ENCODE assay signal across 19 mouse cellular contexts in the genomic region with DNA sequence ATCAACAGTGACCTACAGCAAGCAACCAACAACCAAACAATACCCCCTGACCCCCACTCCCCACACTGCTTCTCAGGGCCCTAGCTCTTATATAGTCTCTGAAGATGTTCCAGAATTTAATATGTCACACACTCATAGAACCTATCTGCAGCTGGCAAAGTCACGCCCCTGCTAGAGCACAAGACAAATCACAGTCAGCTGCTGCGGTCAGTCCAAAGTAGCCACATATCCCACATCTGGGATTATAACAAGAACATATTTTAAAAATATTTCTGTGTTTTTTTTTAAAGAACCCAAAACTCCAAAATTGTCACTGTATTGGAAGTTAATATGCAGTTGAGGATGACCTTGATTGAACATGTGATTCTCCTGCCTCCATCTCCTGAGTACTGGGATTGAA. TPM values are rescaled to one million over a fixed set of nuclear protein-coding genes. Genes with fewer than 3 reads are reported as not detected.
DNase-seq lines count a peak whose midpoint lies in the region; ATAC-seq and TF ChIP-seq lines count a peak whose summit lies in the region.
"Had no signal": no experiment of that assay in that cellular context is flagged by ENCODE, and none has a peak within 500 bp of the region (broad histone marks: within the 10 kb centered on the region; RNA-seq: fewer than 3 reads in every experiment).

No protein-coding gene starts in this region.

- WGBS in heart, embryonic 11.5 days (ENCODE audit: insufficient replicate concordance): 97% methylated on average over 2 of the region's 2 CpGs
- 92% methylated on average over 2 of the region's 2 CpGs for WGBS in intestine, embryonic 15.5 days
- WGBS in intestine, embryonic 16.5 days: 96% methylated on average over 2 of the region's 2 CpGs
- 92% methylated on average over 2 of the region's 2 CpGs for WGBS in embryonic facial prominence, embryonic 12.5 days
- 91% methylated on average over 2 of the region's 2 CpGs for WGBS in hindbrain, embryonic 14.5 days

- no peak overlapping the region for H3K9ac ChIP-seq in heart, embryonic 11.5 days (ENCODE audit: low read depth, low read length)
- no peak overlapping the region for H3K9ac ChIP-seq in intestine, embryonic 15.5 days
- H3K9ac ChIP-seq in intestine, embryonic 16.5 days (ENCODE audit: low read depth, low read length): no peak overlapping the region
- H3K9ac ChIP-seq in embryonic facial prominence, embryonic 12.5 days: no peak overlapping the region
- no peak overlapping the region for H3K9ac ChIP-seq in hindbrain, embryonic 14.5 days
- H3K9ac ChIP-seq: forebrain, embryonic 12.5 days; midbrain, embryonic 15.5 days had no signal

- peak overlapping the region; percentile 84 for H3K27ac ChIP-seq in heart, embryonic 11.5 days (ENCODE audit: low read depth, low read length)
- H3K27ac ChIP-seq in intestine, embryonic 15.5 days: 0 out of 2 replicates have a peak overlapping the region, but pooled peaks have one; percentile 55
- no peak overlapping the region for H3K27ac ChIP-seq in intestine, embryonic 16.5 days (ENCODE audit: low read length)
- H3K27ac ChIP-seq in embryonic facial prominence, embryonic 12.5 days: peak overlapping the region; percentile 55
- no peak overlapping the region for H3K27ac ChIP-seq in hindbrain, embryonic 14.5 days
- H3K27ac ChIP-seq: forebrain, embryonic 12.5 days; midbrain, embryonic 15.5 days had no signal

- no peak for DNase-seq in heart, adult 11 months
- DNase-seq in hindbrain, embryonic 14.5 days (ENCODE audit: low spot score): no peak
- DNase-seq in right cerebral cortex, adult 18-20 months: no peak
- DNase-seq: adrenal gland, postnatal 10 days; B cell, adult 2 months; cerebellum, adult 9-10 months; gastrocnemius, adult 2 months; kidney, adult 2 months; kidney, postnatal 25 days; lung, adult 18-20 months; lung, postnatal 36 days; thymus, postnatal 25 days had no signal

- no peak overlapping the region for H3ac ChIP-seq in myocyte (ENCODE audit: control insufficient read depth, insufficient read length)

- no peak for ATAC-seq in heart, embryonic 11.5 days (replicated peaks; ENCODE audit: insufficient number of reproducible peaks, low FRiP score, low TSS enrichment)
- ATAC-seq in intestine, embryonic 15.5 days: no peak
- no peak for ATAC-seq in intestine, embryonic 16.5 days
- ATAC-seq in embryonic facial prominence, embryonic 12.5 days (ENCODE audit: insufficient number of reproducible peaks, insufficient read depth, low FRiP score, low TSS enrichment): no peak
- ATAC-seq in hindbrain, embryonic 14.5 days (ENCODE audit: low FRiP score): no peak
- ATAC-seq: midbrain, embryonic 15.5 days had no signal

- peaks cover 9% of the 10 kb centered on the region for H3K36me3 ChIP-seq in heart, embryonic 11.5 days (ENCODE audit: control insufficient read depth, insufficient read depth, low read length)
- peaks cover 8% of the 10 kb centered on the region; the same call in 1 of the 2 replicates for H3K36me3 ChIP-seq in intestine, embryonic 15.5 days
- H3K36me3 ChIP-seq in intestine, embryonic 16.5 days (ENCODE audit: control insufficient read depth, insufficient read depth, low read length): no peaks in the 10 kb centered on the region
- peaks cover 37% of the 10 kb centered on the region for H3K36me3 ChIP-seq in embryonic facial prominence, embryonic 12.5 days
- no peaks in the 10 kb centered on the region for H3K36me3 ChIP-seq in myocyte (ENCODE audit: control insufficient read depth, insufficient read depth)
- peaks cover 42% of the 10 kb centered on the region for H3K36me3 ChIP-seq in hindbrain, embryonic 14.5 days (replicated peaks; ENCODE audit: control insufficient read depth, insufficient read depth)

- TF ChIP-seq POLR2A in myocyte (IDR thresholded peaks at IDR 0.05; ENCODE audit: insufficient read length, low read depth): no peak

- H3K9me3 ChIP-seq in heart, embryonic 11.5 days (replicated peaks; ENCODE audit: control insufficient read depth, low read length): no peaks in the 10 kb centered on the region
- H3K9me3 ChIP-seq in intestine, embryonic 15.5 days: no peaks in the 10 kb centered on the region
- H3K9me3 ChIP-seq in intestine, embryonic 16.5 days (ENCODE audit: control insufficient read depth, low read length): no peaks in the 10 kb centered on the region
- no peaks in the 10 kb centered on the region for H3K9me3 ChIP-seq in embryonic facial prominence, embryonic 12.5 days
- H3K9me3 ChIP-seq in hindbrain, embryonic 14.5 days (ENCODE audit: control insufficient read depth, low read length): no peaks in the 10 kb centered on the region
- H3K9me3 ChIP-seq: forebrain, embryonic 12.5 days; midbrain, embryonic 15.5 days had no signal

- peaks cover 11% of the 10 kb centered on the region for H3K4me1 ChIP-seq in heart, embryonic 11.5 days (ENCODE audit: control insufficient read depth, insufficient read depth, low read length)
- 0 out of 2 replicates have a peak, but pooled peaks cover 3% of the 10 kb centered on the region for H3K4me1 ChIP-seq in intestine, embryonic 15.5 days (replicated peaks)
- H3K4me1 ChIP-seq in intestine, embryonic 16.5 days (ENCODE audit: control insufficient read depth, insufficient read depth, low read length): peaks cover 5% of the 10 kb centered on the region
- H3K4me1 ChIP-seq in embryonic facial prominence, embryonic 12.5 days: peaks cover 26% of the 10 kb centered on the region
- no peaks in the 10 kb centered on the region for H3K4me1 ChIP-seq in hindbrain, embryonic 14.5 days (replicated peaks; ENCODE audit: control insufficient read depth, insufficient read depth, low read length)
- H3K4me1 ChIP-seq: forebrain, embryonic 12.5 days; midbrain, embryonic 15.5 days had no signal

- H3K4me2 ChIP-seq in heart, embryonic 11.5 days: no peak overlapping the region
- no peak overlapping the region for H3K4me2 ChIP-seq in intestine, embryonic 15.5 days (replicated peaks)
- no peak overlapping the region for H3K4me2 ChIP-seq in intestine, embryonic 16.5 days (ENCODE audit: low read depth, low read length)
- H3K4me2 ChIP-seq in embryonic facial prominence, embryonic 12.5 days (replicated peaks): no peak overlapping the region
- peak overlapping the region; percentile 66 for H3K4me2 ChIP-seq in myocyte (ENCODE audit: low read depth)
- no peak overlapping the region for H3K4me2 ChIP-seq in hindbrain, embryonic 14.5 days (replicated peaks)
- H3K4me2 ChIP-seq: forebrain, embryonic 12.5 days; midbrain, embryonic 15.5 days had no signal

- no peaks in the 10 kb centered on the region for H3K79me2 ChIP-seq in myocyte (ENCODE audit: control insufficient read depth, insufficient read depth)

- no peak overlapping the region for H3K4me3 ChIP-seq in heart, embryonic 11.5 days (ENCODE audit: low read depth, low read length)
- no peak overlapping the region for H3K4me3 ChIP-seq in intestine, embryonic 15.5 days (replicated peaks)
- H3K4me3 ChIP-seq in intestine, embryonic 16.5 days (ENCODE audit: low read length): no peak overlapping the region
- H3K4me3 ChIP-seq in embryonic facial prominence, embryonic 12.5 days: no peak overlapping the region
- H3K4me3 ChIP-seq in myocyte: no peak overlapping the region
- no peak overlapping the region for H3K4me3 ChIP-seq in hindbrain, embryonic 14.5 days (replicated peaks; ENCODE audit: low read length)
- H3K4me3 ChIP-seq: forebrain, embryonic 12.5 days; gastrocnemius, adult 2 months; midbrain, embryonic 15.5 days had no signal

- H3K27me3 ChIP-seq in heart, embryonic 11.5 days (ENCODE audit: control insufficient read depth, insufficient read depth, low read length): no peaks in the 10 kb centered on the region
- H3K27me3 ChIP-seq in intestine, embryonic 15.5 days (replicated peaks): no peaks in the 10 kb centered on the region
- H3K27me3 ChIP-seq in intestine, embryonic 16.5 days (replicated peaks; ENCODE audit: control insufficient read depth, insufficient read depth, low read length): no peaks in the 10 kb centered on the region
- H3K27me3 ChIP-seq in embryonic facial prominence, embryonic 12.5 days: no peaks in the 10 kb centered on the region
- H3K27me3 ChIP-seq in myocyte (ENCODE audit: control insufficient read depth, insufficient read depth, insufficient read length): no peaks in the 10 kb centered on the region
- H3K27me3 ChIP-seq in hindbrain, embryonic 14.5 days (ENCODE audit: control insufficient read depth, insufficient read depth, low read length): no peaks in the 10 kb centered on the region
- H3K27me3 ChIP-seq: forebrain, embryonic 12.5 days; midbrain, embryonic 15.5 days had no signal

TF ChIP-seq in myocyte, 11 proteins besides CTCF, POLR2A, EP300 and RAD21:
- TF ChIP-seq POLR2AphosphoS2 (IDR thresholded peaks at IDR 0.05; ENCODE audit: insufficient read length, low read depth): no peak
- peak; percentile 51 to 79 (median 66) for TF ChIP-seq MYOD1 (IDR thresholded peaks at IDR 0.05; ENCODE audit: control insufficient read depth in 1 of 3, insufficient read length in 2 of 3, low read depth in 2 of 3)

RNA-seq across cellular contexts. Expression of gene H2afy2, which starts 25.0 kb away (rescaled TPM):
- polyA plus RNA-seq in heart, embryonic 11.5 days (2014; fragmentation: Nextera tagmentation; extraction: Ambion mirVana): 57.9 and 62.0 TPM in 2 replicates
- 90.4 and 108 TPM in 2 replicates for polyA plus RNA-seq in intestine, embryonic 15.5 days (2015; fragmentation: Nextera tagmentation; extraction: Ambion mirVana)
- 66.9 and 76.8 TPM in 2 replicates for polyA plus RNA-seq in intestine, embryonic 16.5 days (2015; fragmentation: Nextera tagmentation; extraction: Ambion mirVana)
- polyA plus RNA-seq in embryonic facial prominence, embryonic 12.5 days (2016; fragmentation: Nextera tagmentation; extraction: Ambion mirVana): 383 and 385 TPM in 2 replicates
- 4.5 TPM for polyA plus RNA-seq in myocyte (2012; fragmentation: generic; extraction: Trizol)
- 202 and 203 TPM in 2 replicates for polyA plus RNA-seq in hindbrain, embryonic 14.5 days (2014; fragmentation: Nextera tagmentation; extraction: Ambion mirVana)

RNA-seq across cellular contexts. Expression of gene Aifm2, which starts 43.8 kb away (rescaled TPM):
- 15.6 and 18.9 TPM in 2 replicates for polyA plus RNA-seq in heart, embryonic 11.5 days (2014; fragmentation: Nextera tagmentation; extraction: Ambion mirVana)
- 17.3 and 19.2 TPM in 2 replicates for polyA plus RNA-seq in intestine, embryonic 15.5 days (2015; fragmentation: Nextera tagmentation; extraction: Ambion mirVana)
- 21.1 and 22.5 TPM in 2 replicates for polyA plus RNA-seq in intestine, embryonic 16.5 days (2015; fragmentation: Nextera tagmentation; extraction: Ambion mirVana)
- polyA plus RNA-seq in embryonic facial prominence, embryonic 12.5 days (2016; fragmentation: Nextera tagmentation; extraction: Ambion mirVana): 13.4 and 14.8 TPM in 2 replicates
- 20.2 TPM for polyA plus RNA-seq in myocyte (2012; fragmentation: generic; extraction: Trizol)
- 11.9 and 12.3 TPM in 2 replicates for polyA plus RNA-seq in hindbrain, embryonic 14.5 days (2014; fragmentation: Nextera tagmentation; extraction: Ambion mirVana)

Comparison
In these comparisons a context has a peak if more than half of its experiments do, and no peak if none do; other contexts are left out.
1. H3K27ac ChIP-seq: peak in heart, embryonic 11.5 days (single experiment), intestine, embryonic 15.5 days (single experiment) and embryonic facial prominence, embryonic 12.5 days (single experiment); none in intestine, embryonic 16.5 days (single experiment) and hindbrain, embryonic 14.5 days (single experiment).
2. RNA of gene H2afy2, which starts 25.0 kb away (polyA plus RNA-seq): 383 to 385 TPM in embryonic facial prominence, embryonic 12.5 days, 202 to 203 TPM in hindbrain, embryonic 14.5 days, 90.4 to 108 TPM in intestine, embryonic 15.5 days, 66.9 to 76.8 TPM in intestine, embryonic 16.5 days and 57.9 to 62.0 TPM in heart, embryonic 11.5 days; 4.5 TPM in myocyte (single experiment); every median in the first group is over 10 times any median in the second.